Mouse (Mus musculus) forebrain, embryonic 11.5 days (tissue): ENCODE measurements around the gene Orai1. TPM values are rescaled to one million over a fixed set of nuclear protein-coding genes. Genes with fewer than 3 reads are reported as not detected.

Source experiments
- ATAC-seq: fragments of 200-750 bp; cut with Nextera tagmentation; replicated peaks from 2 replicates; pipeline ENCODE4 v1.8.0; 2017; ENCODE audit warnings: moderate TSS enrichment; ENCODE audit not compliant: low FRiP score
- DNase-seq: peaks from one replicate; pipeline ENCODE4 v3.0.0-alpha.2; 2017; ENCODE audit warnings: low spot score
- H3K27ac ChIP-seq: fragments of 300-500 bp; sonication (generic); 2 replicates; pipeline ENCODE4 v1.5.1; 2014; ENCODE audit warnings: low read depth, low read length
- H3K27me3 ChIP-seq: fragments of 300-500 bp; sonication (generic); 2 replicates; pipeline ENCODE4 v1.6.1; 2014; ENCODE audit warnings: mild to moderate bottlenecking, low read length, mixed read lengths; ENCODE audit not compliant: control insufficient read depth, insufficient read depth
- H3K36me3 ChIP-seq: fragments of 300-500 bp; sonication (generic); 2 replicates; pipeline ENCODE4 v1.6.1; 2014; ENCODE audit warnings: mild to moderate bottlenecking, low read length, moderate library complexity, mixed read lengths; ENCODE audit not compliant: control insufficient read depth, insufficient read depth
- H3K4me1 ChIP-seq: fragments of 300-500 bp; sonication (generic); replicated peaks from 2 replicates; pipeline ENCODE4 v1.6.1; 2014; ENCODE audit warnings: low read length, mixed read lengths; ENCODE audit not compliant: control insufficient read depth, insufficient read depth
- H3K4me2 ChIP-seq: fragments of 300-500 bp; sonication (generic); 2 replicates; pipeline ENCODE4 v1.6.1; 2014; ENCODE audit warnings: low read depth, mild to moderate bottlenecking, low read length, moderate library complexity, mixed read lengths; ENCODE audit not compliant: severe bottlenecking
- H3K4me3 ChIP-seq: fragments of 300-500 bp; sonication (generic); 2 replicates; pipeline ENCODE4 v1.5.1; 2014; ENCODE audit warnings: low read depth, low read length
- H3K9ac ChIP-seq: fragments of 300-500 bp; sonication (generic); 2 replicates; pipeline ENCODE4 v1.6.1; 2014; ENCODE audit warnings: low read length
- H3K9me3 ChIP-seq: fragments of 300-500 bp; sonication (generic); 2 replicates; pipeline ENCODE4 v1.6.1; 2016; ENCODE audit warnings: low read length, mixed read lengths; ENCODE audit not compliant: control insufficient read depth
- WGBS: fragments of 180-500 bp; shearing (Covaris S2); extraction: QIAGEN DNeasy Blood & Tissue Kit; methylation state at CpG from one replicate; pipeline ENCODE4 v1.1.7; 2014; 5-methylcytosine and 5-hydroxymethylcytosine counted together
- polyA plus RNA-seq: library from polyadenylated mRNA; unstranded; fragments of >200 nt; fragmentation: Nextera tagmentation; extraction: Ambion mirVana; gene quantifications from 2 replicates; pipeline ENCODE4 v1.2.1, GENCODE M21; 2014

Orai1 gene
- polyA plus RNA-seq, 1 experiment from 2014 or later, result 9.8 TPM

DNA sequence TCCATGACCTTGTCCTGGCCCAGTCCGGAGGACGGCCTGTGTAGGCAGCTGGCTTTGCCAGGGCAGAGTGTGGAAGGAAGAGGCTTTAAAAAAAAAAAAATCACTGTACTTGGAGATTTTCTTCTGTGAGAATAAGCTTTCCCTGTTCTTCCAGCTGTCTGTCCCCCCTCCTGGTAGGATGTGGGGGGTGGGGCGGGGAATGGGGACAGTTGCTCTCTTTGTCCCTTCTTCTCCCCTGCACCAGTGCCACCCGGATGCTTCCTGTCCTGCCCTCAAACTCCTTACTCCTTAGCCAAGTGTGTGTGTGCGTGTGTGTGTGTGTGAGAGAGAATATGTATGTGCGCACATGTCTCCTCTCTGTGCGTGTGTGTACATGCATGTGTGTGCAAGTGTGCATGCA lies 14.9 kb downstream of the Orai1 start:
- Histone ChIP-seq H3K27me3 (no peaks in the 10 kb centered on the region), H3K4me3 (no peak overlapping the region), H3K36me3 (no peaks in the 10 kb centered on the region), H3K9ac (no peak overlapping the region), H3K4me1 (no peaks in the 10 kb centered on the region), H3K27ac (no peak overlapping the region), H3K4me2 (no peak overlapping the region), H3K9me3 (no peaks in the 10 kb centered on the region)
- DNase-seq (no peak), ATAC-seq (no peak)
- 81% methylated on average over 7 of the region's 7 CpGs for WGBS

DNA sequence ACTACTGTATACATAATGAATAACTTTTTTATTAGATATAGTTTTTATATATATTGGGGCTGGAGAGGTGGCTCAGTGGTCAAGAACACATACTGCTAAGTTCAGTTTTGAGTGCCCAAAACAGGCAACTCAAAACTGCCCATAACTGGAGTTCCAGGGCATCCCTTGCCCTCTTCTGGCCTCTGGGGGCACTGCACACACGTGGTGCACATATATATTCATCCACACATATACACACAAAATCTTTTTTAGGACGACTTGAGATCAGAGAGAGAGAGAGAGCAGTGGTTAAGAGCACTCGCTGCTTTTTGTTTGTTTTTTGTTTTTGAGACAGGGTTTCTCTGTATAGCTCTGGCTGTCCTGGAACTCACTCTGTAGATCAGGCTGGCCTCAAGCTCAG lies 16.4 kb downstream of the Orai1 start:
- no peaks in the 10 kb centered on the region for H3K36me3 ChIP-seq
- no peaks in the 10 kb centered on the region for H3K27me3 ChIP-seq
- DNase-seq (no peak), ATAC-seq (no peak)
- no peak overlapping the region for H3K4me3 ChIP-seq
- no peak overlapping the region for H3K27ac ChIP-seq
- H3K9ac ChIP-seq, result no peak overlapping the region
- H3K4me1 ChIP-seq, result no peaks in the 10 kb centered on the region
- WGBS, result 92% methylated on average over 3 of the region's 3 CpGs
- no peaks in the 10 kb centered on the region for H3K9me3 ChIP-seq
- no peak overlapping the region for H3K4me2 ChIP-seq

GRCm38 (mm10) chr5:123033646-123034160 lies 18.8 kb downstream of the Orai1 start:
- WGBS, result 71% methylated on average over 7 of the region's 7 CpGs
- DNase-seq, result no peak

DNA sequence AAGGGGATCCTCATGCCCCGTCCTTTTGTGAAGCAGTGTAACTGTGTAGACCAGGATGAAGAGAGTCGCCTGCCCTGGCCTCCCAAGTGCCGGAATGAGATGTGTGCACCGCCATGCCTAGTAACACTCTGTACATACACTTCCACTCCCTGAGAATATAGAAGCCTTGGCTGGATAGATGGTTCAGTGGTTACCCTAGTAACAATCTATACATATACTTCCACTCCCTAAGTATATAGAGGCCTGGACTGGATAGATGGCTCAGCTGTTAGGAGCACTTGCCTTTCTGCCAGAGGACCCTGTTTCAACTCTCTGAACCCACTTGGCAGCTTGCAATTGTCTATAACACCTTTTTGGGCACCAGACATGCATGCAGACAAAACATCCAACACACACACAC lies 20.2 kb downstream of the Orai1 start:
- Histone ChIP-seq H3K4me3 (no peak overlapping the region), H3K36me3 (no peaks in the 10 kb centered on the region), H3K4me2 (no peak overlapping the region), H3K9me3 (no peaks in the 10 kb centered on the region), H3K27ac (no peak overlapping the region), H3K4me1 (no peaks in the 10 kb centered on the region), H3K27me3 (no peaks in the 10 kb centered on the region), H3K9ac (no peak overlapping the region)
- ATAC-seq, result no peak
- DNase-seq, result no peak
- 91% methylated on average over 4 of the region's 4 CpGs for WGBS

More at GRCm38 (mm10) chr5:123033646-123034160, 18.8 kb downstream of the Orai1 start:
- Histone ChIP-seq H3K9ac (no peak overlapping the region), H3K36me3 (no peaks in the 10 kb centered on the region), H3K4me3 (no peak overlapping the region), H3K9me3 (no peaks in the 10 kb centered on the region), H3K27me3 (no peaks in the 10 kb centered on the region), H3K27ac (no peak overlapping the region), H3K4me1 (no peaks in the 10 kb centered on the region), H3K4me2 (no peak overlapping the region)
- no peak for ATAC-seq

DNA sequence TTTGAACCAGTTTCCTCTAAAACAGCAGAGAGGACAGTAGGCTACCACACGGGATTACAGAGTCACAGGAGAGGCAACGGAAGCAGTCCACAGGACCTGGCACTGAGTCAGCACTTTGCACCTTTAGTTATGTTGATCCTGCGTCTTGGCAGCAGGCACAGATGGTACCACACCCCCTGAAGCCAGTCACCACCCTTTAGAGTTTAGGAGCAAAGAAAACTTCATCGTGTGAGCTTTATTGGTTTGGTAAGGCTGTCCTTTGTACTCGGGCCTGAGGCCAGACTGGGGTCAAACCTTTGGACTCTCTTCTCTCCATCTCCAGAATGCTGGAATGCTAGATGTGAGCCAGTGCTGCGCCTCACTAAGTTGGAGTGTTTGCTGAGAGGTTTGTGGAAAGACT lies 20.7 kb downstream of the Orai1 start:
- no peak overlapping the region for H3K9ac ChIP-seq
- no peaks in the 10 kb centered on the region for H3K36me3 ChIP-seq
- no peaks in the 10 kb centered on the region for H3K4me1 ChIP-seq
- H3K27ac ChIP-seq, result no peak overlapping the region
- H3K4me2 ChIP-seq, result no peak overlapping the region
- ATAC-seq (no peak), DNase-seq (no peak)
- H3K9me3 ChIP-seq, result no peaks in the 10 kb centered on the region
- 44% methylated on average over 6 of the region's 6 CpGs for WGBS
- H3K27me3 ChIP-seq, result no peaks in the 10 kb centered on the region
- no peak overlapping the region for H3K4me3 ChIP-seq

- 95% methylated on average over 5 of the region's 5 CpGs for WGBS
- H3K27me3 ChIP-seq, result no peaks in the 10 kb centered on the region
- no peak for ATAC-seq
Measured at GRCm38 (mm10) chr5:123038115-123038514, 23.2 kb downstream of the Orai1 start.

GRCm38 (mm10) chr5:123039120-123039752 lies 24.4 kb downstream of the Orai1 start:
- H3K9ac ChIP-seq, result no peak overlapping the region
- H3K4me2 ChIP-seq, result peak overlapping the region; percentile 51
- no peaks in the 10 kb centered on the region for H3K4me1 ChIP-seq
- no peaks in the 10 kb centered on the region for H3K36me3 ChIP-seq
- H3K27ac ChIP-seq, result no peak overlapping the region
- H3K4me3 ChIP-seq, result peak overlapping the region; percentile 11
- DNase-seq (peak; percentile 77), ATAC-seq (no peak)
- no peaks in the 10 kb centered on the region for H3K27me3 ChIP-seq
- 4% methylated on average over 25 of the region's 25 CpGs for whole genome bisulfite sequencing
- H3K9me3 ChIP-seq, result no peaks in the 10 kb centered on the region

More at GRCm38 (mm10) chr5:123038115-123038514, 23.2 kb downstream of the Orai1 start:
- no peak overlapping the region for H3K4me2 ChIP-seq
- no peaks in the 10 kb centered on the region for H3K9me3 ChIP-seq
- no peak overlapping the region for H3K27ac ChIP-seq
- no peak overlapping the region for H3K4me3 ChIP-seq
- H3K9ac ChIP-seq, result no peak overlapping the region
- no peak for DNase-seq
- H3K36me3 ChIP-seq, result no peaks in the 10 kb centered on the region
- H3K4me1 ChIP-seq, result no peaks in the 10 kb centered on the region

DNA sequence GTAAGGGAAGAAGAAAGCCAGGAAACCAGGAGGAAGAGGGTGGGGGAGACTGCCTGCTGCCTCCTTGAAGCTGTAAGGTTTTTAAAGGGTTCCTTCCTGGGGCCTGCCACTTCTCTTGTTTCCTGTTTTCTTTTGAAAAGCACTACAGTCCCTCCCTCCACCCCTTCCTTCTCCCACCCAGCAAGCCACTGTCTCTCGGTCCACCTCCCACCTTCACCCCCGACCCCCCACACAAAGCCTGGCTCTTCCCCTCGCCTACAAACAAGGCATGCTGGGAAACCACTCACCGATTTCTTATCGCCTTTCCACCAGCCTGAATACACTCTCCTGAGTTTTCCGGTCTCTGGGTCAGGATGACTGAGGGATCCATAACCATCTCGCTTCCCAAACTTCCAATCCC lies 25.9 kb downstream of the Orai1 start:
- Histone ChIP-seq H3K4me3 (no peak overlapping the region), H3K4me2 (no peak overlapping the region), H3K4me1 (no peaks in the 10 kb centered on the region), H3K36me3 (no peaks in the 10 kb centered on the region), H3K27ac (no peak overlapping the region), H3K27me3 (no peaks in the 10 kb centered on the region), H3K9ac (no peak overlapping the region), H3K9me3 (no peaks in the 10 kb centered on the region)
- no peak for DNase-seq
- 55% methylated on average over 7 of the region's 7 CpGs for WGBS
- no peak for ATAC-seq

DNA sequence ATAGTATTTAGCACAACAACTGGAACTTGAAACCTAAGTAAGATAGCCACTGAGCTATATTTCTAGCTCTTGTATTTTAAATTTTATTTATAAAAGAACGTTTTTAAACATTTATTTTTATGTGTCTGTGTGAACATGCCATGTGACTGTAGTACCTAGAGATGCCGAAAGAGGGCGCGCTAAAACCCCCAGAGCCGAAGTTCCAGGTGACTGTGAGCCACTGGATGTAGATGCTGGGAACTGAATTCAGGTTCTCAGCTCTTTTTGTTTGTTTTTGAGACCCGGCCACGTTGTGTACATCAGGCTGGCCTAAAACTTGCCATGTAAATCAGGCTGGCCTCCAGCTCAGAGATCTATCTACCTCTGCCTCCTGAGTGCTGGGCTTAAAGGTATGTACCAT lies 29.0 kb downstream of the Orai1 start:
- Histone ChIP-seq H3K27me3 (no peaks in the 10 kb centered on the region), H3K36me3 (no peaks in the 10 kb centered on the region), H3K4me3 (no peak overlapping the region), H3K4me1 (no peaks in the 10 kb centered on the region), H3K27ac (no peak overlapping the region), H3K9me3 (no peaks in the 10 kb centered on the region), H3K9ac (no peak overlapping the region), H3K4me2 (no peak overlapping the region)
- WGBS, result 21% methylated on average over 7 of the region's 7 CpGs
- DNase-seq (no peak), ATAC-seq (no peak)
